Mouse (Mus musculus): ENCODE results near the gene Gm38392.
"Not testable (repeated sequence)": the region's sequence is repeated elsewhere in the genome, so short reads cannot be mapped to it uniquely, and the experiment has no call there.

The Gm38392 gene

DNA sequence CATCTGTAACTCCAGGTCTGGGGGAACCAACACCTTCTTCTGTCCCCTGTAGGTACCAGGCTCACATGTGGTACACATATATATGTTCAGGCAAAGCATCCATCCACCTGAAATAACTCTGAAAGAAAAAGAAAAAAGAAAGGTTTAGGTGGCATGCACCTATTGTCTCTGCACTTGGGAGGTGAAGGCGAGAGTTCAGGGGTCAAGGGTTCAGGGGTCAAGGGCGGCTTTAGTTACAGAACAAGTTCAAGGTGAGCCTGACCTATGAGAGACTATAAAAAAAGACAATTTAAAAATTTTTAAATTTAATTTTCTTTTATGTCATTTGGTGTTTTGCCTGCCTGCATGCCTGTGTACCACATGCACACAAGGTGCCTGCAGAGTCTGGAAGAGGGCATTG lies 7.0 kb downstream of the Gm38392 start:
- in situ Hi-C loops (cut with MboI; ENCODE audit: low sequenced_read_pairs) = no loop called here

- in situ Hi-C loops (cut with MboI; ENCODE audit: low sequenced_read_pairs) = no loop called here
Measured at GRCm38 (mm10) chr3:88276529-88277143, 10.4 kb downstream of the Gm38392 start.

- in situ Hi-C loops (cut with MboI; ENCODE audit: low sequenced_read_pairs) = no loop called here
Measured at GRCm38 (mm10) chr3:88276121-88276520, 10.9 kb downstream of the Gm38392 start.

- in situ Hi-C loops (cut with MboI; ENCODE audit: low sequenced_read_pairs) = no loop called here
Measured at GRCm38 (mm10) chr3:88274002-88274401, 13.0 kb downstream of the Gm38392 start.

GRCm38 (mm10) chr3:88271859-88272258 lies 15.2 kb downstream of the Gm38392 start:
- in situ Hi-C loops (cut with MboI; ENCODE audit: low sequenced_read_pairs) = no loop called here

- in situ Hi-C loops (cut with MboI; ENCODE audit: low sequenced_read_pairs) = not testable (repeated sequence)
Measured at GRCm38 (mm10) chr3:88271298-88271697, 15.7 kb downstream of the Gm38392 start.

GRCm38 (mm10) chr3:88268991-88269390 lies 18.0 kb downstream of the Gm38392 start:
- in situ Hi-C loops (cut with MboI; ENCODE audit: low sequenced_read_pairs) = no loop called here

DNA sequence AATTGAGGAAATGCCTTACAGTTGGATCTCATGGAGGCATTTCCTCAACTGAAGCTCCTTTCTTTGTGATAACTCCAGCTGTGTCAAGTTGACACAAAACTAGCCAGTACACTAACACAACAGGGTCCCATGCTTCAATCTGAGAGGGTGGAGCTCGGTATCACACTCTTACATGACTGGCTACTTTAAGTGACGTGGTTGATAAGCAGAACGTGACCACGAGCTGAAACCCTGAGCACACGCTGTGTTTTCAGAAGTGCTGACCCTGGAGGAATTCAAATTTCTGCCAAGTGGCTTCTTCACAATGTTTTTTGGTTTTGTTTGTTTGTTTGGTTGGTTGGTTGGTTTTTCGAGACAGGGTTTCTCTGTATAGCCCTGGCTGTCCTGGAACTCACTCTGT lies 19.0 kb downstream of the Gm38392 start:
- in situ Hi-C loops (cut with MboI; ENCODE audit: low sequenced_read_pairs) = not testable (repeated sequence)

DNA sequence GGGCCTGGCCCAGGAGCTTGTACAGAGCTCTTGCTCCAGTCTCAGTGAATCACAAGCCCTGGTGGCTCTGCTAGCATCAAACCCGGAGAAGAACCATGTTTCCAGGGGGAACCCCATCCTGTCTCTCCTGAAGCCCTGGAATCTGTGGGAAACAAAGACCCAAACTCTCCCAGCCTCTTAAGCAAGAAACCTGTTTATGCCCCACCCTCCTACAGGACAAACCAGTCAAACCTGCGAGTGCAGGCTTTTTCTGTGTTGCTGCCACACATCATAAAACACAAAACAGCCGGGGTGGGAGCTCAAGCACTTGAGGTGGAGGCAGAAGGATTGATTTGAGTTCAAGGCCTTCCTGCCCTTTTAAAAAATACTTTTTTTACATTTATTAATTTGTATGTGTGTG lies 24.7 kb downstream of the Gm38392 start:
- in situ Hi-C loops (cut with MboI; ENCODE audit: low sequenced_read_pairs) = no loop called here

DNA sequence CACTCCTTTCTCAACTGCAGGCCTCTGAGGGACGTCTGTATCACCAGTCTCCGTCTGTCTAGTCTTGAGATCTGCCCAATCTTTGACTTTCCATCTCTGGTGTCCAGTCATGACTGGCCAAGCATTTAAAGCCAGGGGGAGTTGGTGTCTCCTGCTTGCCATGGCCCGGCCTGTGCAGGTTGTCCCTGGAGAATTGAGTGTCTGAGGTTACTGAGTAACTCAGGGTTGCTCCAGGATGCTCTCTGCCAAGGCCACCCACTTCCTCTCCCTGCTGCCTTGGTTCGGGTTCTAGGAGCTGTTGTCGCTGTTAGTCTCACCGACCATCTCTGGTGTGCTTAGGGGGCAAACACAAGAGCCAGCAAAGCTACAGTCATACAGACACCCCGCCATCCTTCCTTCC lies 30.6 kb downstream of the Gm38392 start:
- in situ Hi-C loops (cut with MboI; ENCODE audit: low sequenced_read_pairs) = no loop called here

DNA sequence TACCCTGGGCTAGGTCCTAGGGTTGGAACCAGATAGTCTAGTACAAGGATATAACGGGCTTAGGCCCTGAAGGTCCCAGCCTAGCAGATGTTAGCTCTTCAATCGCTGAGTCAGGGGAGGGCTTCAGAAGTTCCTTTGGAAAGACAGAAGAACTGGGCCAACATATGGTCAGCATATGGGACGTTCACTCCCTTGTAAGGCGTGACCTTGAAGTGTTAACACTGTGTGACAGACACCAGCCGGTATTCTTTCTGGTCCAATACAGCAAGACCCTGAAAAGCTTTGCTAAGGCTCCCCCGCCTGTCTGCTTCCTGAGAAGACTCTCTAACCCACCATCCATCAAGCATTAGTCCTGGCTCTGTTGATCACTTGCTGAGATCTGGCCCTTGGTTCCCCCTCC lies 31.1 kb downstream of the Gm38392 start:
- in situ Hi-C loops (cut with MboI; ENCODE audit: low sequenced_read_pairs) = no loop called here

DNA sequence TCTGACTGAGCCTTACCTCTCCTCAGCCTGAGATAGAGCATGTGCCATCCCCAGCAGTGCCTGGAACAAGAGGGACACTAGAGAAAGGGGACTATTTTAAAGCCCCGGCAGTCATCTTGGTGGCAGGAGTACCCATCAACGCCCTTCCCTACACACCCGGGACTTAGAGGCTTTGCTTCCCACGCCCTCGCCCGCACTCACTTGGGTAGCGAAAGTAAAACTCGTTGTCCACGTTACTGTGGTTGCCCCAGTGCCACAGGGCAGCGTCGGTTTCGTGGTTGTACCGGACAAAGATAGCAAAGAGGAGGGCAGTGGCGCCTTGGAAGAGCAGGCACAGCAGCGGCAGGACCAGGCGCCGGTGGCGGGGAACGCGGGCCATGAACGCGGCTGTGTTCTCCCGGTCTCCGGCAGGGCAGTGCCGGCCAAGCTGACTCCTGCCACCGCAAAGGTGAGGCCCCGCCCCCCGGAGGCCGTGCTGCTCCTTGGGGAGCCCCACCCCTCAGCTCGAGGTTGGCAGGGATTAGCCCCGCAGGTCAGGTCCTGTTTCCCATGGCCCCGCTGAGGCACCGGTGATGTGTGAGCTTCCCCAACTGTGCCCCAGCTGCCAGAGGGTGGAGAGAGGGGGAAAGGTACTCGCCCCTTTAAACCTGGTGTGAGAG lies 32.6 kb downstream of the Gm38392 start, which contains the start of gene Rhbg:
Gene Rhbg, minus strand, starts transcription at position 442 of the 659 bp plus-strand sequence.
- in situ Hi-C loops (cut with MboI; ENCODE audit: low sequenced_read_pairs) = no loop called here

DNA sequence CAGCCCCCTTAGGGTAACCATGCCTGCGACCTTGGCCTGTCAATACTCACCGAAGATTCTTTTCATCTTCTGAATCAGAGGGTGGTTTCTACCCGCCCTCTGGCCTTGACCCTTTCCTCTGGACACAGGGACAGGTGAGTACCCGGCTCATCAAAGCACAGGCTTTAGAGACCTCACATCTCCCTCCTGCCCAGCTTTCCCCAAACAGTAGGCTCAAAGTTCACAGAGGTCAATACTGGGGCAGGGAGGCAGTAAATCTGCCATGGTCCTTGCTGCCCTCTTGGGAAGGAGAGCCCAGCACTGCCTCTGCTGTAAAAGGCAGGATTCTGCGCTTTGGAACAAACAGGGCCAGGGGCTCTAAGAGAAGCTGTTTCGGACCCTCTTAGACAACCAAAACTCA lies 34.3 kb downstream of the Gm38392 start:
- in situ Hi-C loops (cut with MboI; ENCODE audit: low sequenced_read_pairs) = no loop called here

GRCm38 (mm10) chr3:88248406-88248805 lies 38.6 kb downstream of the Gm38392 start:
- in situ Hi-C loops (cut with MboI; ENCODE audit: low sequenced_read_pairs) = no loop called here

GRCm38 (mm10) chr3:88247666-88248065 lies 39.3 kb downstream of the Gm38392 start:
- in situ Hi-C loops (cut with MboI; ENCODE audit: low sequenced_read_pairs) = no loop called here

DNA sequence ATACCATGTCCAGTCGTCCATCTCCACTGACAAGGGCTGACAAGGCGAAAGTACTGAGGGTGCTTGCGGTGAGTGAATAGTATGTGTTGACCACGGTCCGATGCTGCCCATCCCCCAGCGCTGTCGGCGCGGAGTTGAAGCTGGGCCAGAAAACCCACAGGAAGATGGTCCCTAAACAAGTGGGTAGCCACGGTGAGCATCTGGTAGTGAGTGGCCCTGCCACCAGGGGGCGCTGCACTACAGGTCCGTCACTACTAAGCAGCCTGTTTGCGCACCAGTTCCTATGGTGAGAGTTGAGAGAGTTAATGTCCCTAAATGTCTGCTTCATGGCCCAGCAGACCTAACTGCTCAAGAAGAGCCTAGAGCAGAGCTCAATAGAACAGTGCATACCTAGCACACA lies 41.2 kb downstream of the Gm38392 start:
- in situ Hi-C loops (cut with MboI; ENCODE audit: low sequenced_read_pairs) = no loop called here

- in situ Hi-C loops (cut with MboI; ENCODE audit: low sequenced_read_pairs) = loop anchor here (5.0 kb wide), 1 partner anchor 52 kb away; no protein-coding TSS in a partner anchor
Measured at GRCm38 (mm10) chr3:88244071-88244470, 42.9 kb downstream of the Gm38392 start.

DNA sequence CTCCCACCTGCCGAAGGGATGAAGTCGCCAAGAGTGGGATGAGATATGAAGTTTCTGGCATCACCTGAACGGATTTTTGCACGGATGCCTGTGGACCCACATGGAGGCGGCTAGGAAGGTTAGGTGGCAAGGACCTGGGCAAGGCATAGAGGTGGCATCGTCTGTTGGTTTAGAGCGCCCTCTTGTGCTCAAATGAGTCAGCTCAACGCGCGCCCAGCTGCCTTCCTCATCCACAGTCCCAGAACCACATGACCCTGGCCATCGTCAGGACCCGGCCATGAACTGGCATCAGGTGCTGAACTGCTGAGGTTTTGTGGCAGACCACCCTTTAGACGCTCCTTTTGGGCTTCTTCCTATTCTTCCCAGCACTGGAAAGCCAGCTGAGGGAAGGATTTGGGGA lies 44.5 kb downstream of the Gm38392 start:
- in situ Hi-C loops (cut with MboI; ENCODE audit: low sequenced_read_pairs) = loop anchor here (5.0 kb wide), 1 partner anchor 50 kb away; no protein-coding TSS in a partner anchor

DNA sequence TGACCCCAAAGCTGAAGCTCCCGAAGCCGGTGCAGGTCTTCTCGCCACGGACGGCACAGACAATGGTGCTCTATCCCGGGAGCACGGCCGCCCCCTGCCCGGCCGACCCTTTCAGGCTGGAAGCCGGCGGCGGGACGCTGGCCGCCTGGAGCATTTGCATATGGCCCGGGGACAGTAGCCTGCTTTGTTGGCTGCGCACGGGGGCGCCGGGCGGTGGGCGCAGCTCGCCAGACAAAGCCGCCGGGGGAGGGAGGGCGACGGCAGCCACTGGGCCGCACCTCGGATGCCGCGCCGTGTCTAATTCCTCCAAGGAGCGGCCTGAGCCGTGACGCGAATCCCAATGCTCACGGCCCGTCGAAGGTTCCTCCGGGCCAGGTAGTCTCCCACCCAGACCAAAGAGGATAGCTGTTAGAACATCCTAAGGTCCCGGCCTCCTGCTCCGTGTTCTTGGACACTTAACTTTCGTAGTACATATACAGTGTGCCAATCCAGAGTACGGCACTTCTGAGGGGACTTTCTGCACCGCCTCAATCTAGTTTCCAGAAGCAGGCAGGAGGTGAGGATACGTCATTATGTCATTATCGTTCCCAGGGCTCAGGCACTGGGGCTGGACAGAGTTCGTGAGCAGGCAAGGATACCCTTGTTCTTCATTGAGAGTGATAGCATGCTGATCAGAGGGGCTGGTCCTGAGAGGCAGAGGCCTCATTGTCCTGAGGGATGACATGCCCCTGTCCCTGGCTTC lies 45.8 kb downstream of the Gm38392 start:
- in situ Hi-C loops (cut with MboI; ENCODE audit: low sequenced_read_pairs) = loop anchor here (5.0 kb wide), 1 partner anchor 49 kb away; no protein-coding TSS in a partner anchor

- in situ Hi-C loops (cut with MboI; ENCODE audit: low sequenced_read_pairs) = no loop called here
Measured at GRCm38 (mm10) chr3:88239446-88239845, 47.6 kb downstream of the Gm38392 start.

- in situ Hi-C loops (cut with MboI; ENCODE audit: low sequenced_read_pairs) = no loop called here
Measured at GRCm38 (mm10) chr3:88238866-88239391, 48.1 kb downstream of the Gm38392 start.

All from CH12F3 (cell line).